Mouse (Mus musculus) NIH3T3 (cell line): ENCODE data around the gene Ifrd2.

Source experiments
- DNase-seq: peaks from one replicate; pipeline ENCODE4 v3.0.0-alpha.2; 2012; ENCODE audit warnings: low read depth

Gene Ifrd2

DNA sequence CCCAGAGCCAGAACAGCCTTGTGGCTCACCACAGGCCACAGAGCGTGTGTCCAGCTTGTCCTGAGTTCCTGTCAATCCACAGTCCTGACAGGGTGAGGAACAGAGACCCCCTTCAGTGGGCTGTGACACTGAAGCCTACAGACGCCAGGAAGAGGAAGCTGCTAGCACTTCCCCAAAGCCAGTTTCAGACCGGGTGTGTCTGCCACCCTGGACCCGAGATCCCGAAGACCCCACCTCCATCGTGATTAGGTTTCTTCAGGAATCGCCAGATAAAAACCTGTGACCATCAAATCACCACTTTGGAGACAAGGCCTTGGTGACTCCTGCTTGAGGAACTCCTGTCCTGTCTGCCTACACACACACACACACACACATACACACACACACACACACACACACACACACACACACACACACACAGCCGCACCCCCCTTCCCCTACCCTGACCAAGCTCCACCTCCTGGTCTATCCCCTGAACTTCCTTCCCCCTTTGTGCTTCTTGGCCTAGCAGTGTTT is 52.9 kb downstream of the Ifrd2 start:
- DNase-seq, result no peak

DNA sequence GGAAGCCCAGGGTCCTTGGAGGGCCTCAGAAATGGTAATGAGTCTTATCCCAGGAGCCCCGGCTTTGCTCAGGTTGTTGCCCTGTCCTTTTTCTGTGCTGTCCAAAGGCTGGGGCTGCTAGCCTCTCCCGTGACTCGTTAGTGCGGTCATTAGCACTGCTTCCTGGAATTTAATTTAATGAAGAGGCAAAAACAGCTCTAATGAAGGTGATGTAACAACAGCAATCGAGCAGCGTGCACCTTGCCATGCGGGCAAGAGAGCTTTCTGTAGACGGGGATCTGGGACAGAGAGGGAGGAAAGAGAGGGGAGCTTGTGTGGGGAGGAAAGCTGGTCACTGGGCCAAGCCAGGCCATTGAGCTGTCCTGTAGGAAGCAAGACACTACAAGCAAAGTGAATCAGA is 54.2 kb downstream of the Ifrd2 start:
- no peak for DNase-seq
